Mouse (Mus musculus) forebrain, postnatal 0 days (tissue): ENCODE measurements around the gene Kif17. TPM values are rescaled to one million over a fixed set of nuclear protein-coding genes. Genes with fewer than 3 reads are reported as not detected.

ENCODE experiments used
- ATAC-seq: fragments of 200-750 bp; cut with Nextera tagmentation; 2 replicates; pipeline ENCODE4 v1.8.0; 2017; ENCODE audit warnings: mild to moderate bottlenecking, moderate library complexity
- DNase-seq: peaks from one replicate; pipeline ENCODE4 v3.0.0-alpha.2; 2015
- H3K27ac ChIP-seq: fragments of 300-500 bp; sonication (generic); 2 replicates; pipeline ENCODE4 v1.5.1; 2014; ENCODE audit warnings: low read depth, mild to moderate bottlenecking, antibody characterized with exemption, low read length, moderate library complexity, mixed read lengths
- H3K27me3 ChIP-seq: fragments of 300-500 bp; sonication (generic); 2 replicates; pipeline ENCODE4 v1.6.1; 2014; ENCODE audit warnings: mild to moderate bottlenecking, low read length, mixed read lengths; ENCODE audit not compliant: insufficient read depth
- H3K36me3 ChIP-seq: fragments of 300-500 bp; sonication (generic); 2 replicates; pipeline ENCODE4 v1.6.1; 2014; ENCODE audit warnings: mild to moderate bottlenecking, moderate library complexity; ENCODE audit not compliant: insufficient read depth
- H3K4me1 ChIP-seq: fragments of 300-500 bp; sonication (generic); 2 replicates; pipeline ENCODE4 v1.6.1; 2014; ENCODE audit warnings: antibody characterized with exemption; ENCODE audit not compliant: insufficient read depth
- H3K4me2 ChIP-seq: fragments of 300-500 bp; sonication (generic); 2 replicates; pipeline ENCODE4 v1.6.1; 2014; ENCODE audit warnings: low read depth, mild to moderate bottlenecking, moderate library complexity
- H3K4me3 ChIP-seq: fragments of 300-500 bp; sonication (generic); 2 replicates; pipeline ENCODE4 v1.5.1; 2014; ENCODE audit warnings: low read depth, low read length, mixed read lengths
- H3K9ac ChIP-seq: fragments of 300-500 bp; sonication (generic); 2 replicates; pipeline ENCODE4 v1.6.1; 2014; ENCODE audit warnings: mild to moderate bottlenecking
- H3K9me3 ChIP-seq: fragments of 300-500 bp; sonication (generic); 2 replicates; pipeline ENCODE4 v1.6.1; 2016; ENCODE audit warnings: low read length
- CTCF ChIP-seq: sonication (generic); IDR thresholded peaks from 2 replicates; pipeline ENCODE4 v1.5.1; 2016; ENCODE audit warnings: antibody characterized with exemption, control low read depth, low read depth
- WGBS: fragments of 180-500 bp; shearing (Covaris S2); extraction: QIAGEN DNeasy Blood & Tissue Kit; methylation state at CpG from one replicate; pipeline ENCODE4 v1.1.7; 2014; 5-methylcytosine and 5-hydroxymethylcytosine counted together
- polyA plus RNA-seq: library from polyadenylated mRNA; unstranded; fragments of >200 nt; fragmentation: Nextera tagmentation; extraction: Ambion mirVana; gene quantifications from 2 replicates; pipeline ENCODE4 v1.2.1, GENCODE M21; 2015
- total RNA-seq: library from RNA; depleted of rRNA; stranded (reverse); fragments of >200 nt; gene quantifications from 2 replicates; pipeline ENCODE4 v1.2.3, GENCODE M21; 2014

Kif17 gene
- total and polyA plus RNA-seq, 2 experiments from 2014 or later = 4.0 to 4.2 TPM

- peaks cover 80% of the 10 kb centered on the region for H3K36me3 ChIP-seq
- no peaks in the 10 kb centered on the region for H3K9me3 ChIP-seq
- no peaks in the 10 kb centered on the region for H3K4me1 ChIP-seq
- H3K27me3 ChIP-seq = no peaks in the 10 kb centered on the region
- 90% methylated on average over 11 of the region's 11 CpGs for WGBS
- no peak overlapping the region for H3K9ac ChIP-seq
- H3K4me3 ChIP-seq = no peak overlapping the region
- no peak for ATAC-seq
- DNase-seq = no peak
- H3K27ac ChIP-seq = no peak overlapping the region
- no peak for TF ChIP-seq CTCF
- no peak overlapping the region for H3K4me2 ChIP-seq
Measured at GRCm38 (mm10) chr4:138313021-138313420, 62.8 kb downstream of the Kif17 start.

DNA sequence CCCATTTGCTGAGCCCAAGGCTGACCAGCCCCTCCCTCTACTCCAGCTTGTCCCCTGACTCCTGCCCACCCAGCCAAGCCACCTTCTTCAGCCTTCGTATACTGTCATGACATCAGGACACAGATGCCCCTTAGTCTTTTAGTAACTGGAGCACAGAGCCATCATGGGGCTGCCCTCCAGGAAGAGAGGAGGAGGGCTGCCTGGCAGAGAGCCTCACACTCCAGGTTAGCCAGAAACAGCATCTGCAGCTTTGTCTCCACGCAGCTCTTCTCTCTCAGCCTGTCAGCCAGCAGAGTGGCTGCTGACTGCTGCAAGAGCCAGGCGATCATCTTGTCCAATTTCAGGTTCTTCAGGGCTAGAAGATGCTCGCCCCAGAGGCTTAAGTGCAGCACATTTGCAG is 63.6 kb downstream of the Kif17 start:
- peaks cover 78% of the 10 kb centered on the region for H3K36me3 ChIP-seq
- WGBS = 88% methylated on average over 4 of the region's 4 CpGs
- TF ChIP-seq CTCF = no peak

DNA sequence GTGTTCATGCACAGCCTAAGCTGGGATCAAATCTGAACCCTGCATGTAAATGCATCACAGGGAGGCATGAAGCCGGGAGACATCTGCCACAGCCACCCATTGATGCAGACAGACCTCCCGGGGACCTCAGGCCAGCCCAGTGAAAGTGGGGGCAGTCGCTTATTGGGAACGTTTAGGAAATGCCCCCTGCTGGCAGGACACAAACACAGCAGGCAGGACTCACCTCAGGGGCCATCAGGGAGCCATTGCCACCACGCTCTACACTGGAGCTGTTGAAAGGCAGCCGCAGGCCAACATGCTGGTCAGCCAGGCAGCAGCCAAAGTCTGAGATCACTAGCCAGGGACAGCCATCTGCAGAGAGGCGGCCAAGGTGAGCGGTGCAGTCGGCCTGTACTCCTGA is 65.5 kb downstream of the Kif17 start:
- no peak for ATAC-seq
- TF ChIP-seq CTCF = peak; percentile 61
- no peaks in the 10 kb centered on the region for H3K4me1 ChIP-seq
- H3K9ac ChIP-seq = no peak overlapping the region
- H3K4me3 ChIP-seq = no peak overlapping the region
- no peak for DNase-seq
- no peaks in the 10 kb centered on the region for H3K9me3 ChIP-seq
- no peak overlapping the region for H3K4me2 ChIP-seq
- WGBS = 71% methylated on average over 9 of the region's 9 CpGs
- H3K36me3 ChIP-seq = peaks cover 63% of the 10 kb centered on the region
- no peak overlapping the region for H3K27ac ChIP-seq
- no peaks in the 10 kb centered on the region for H3K27me3 ChIP-seq

More for the DNA sequence above, 63.6 kb downstream of the Kif17 start:
- no peak for ATAC-seq
- Histone ChIP-seq H3K27ac (no peak overlapping the region), H3K9me3 (no peaks in the 10 kb centered on the region), H3K4me2 (no peak overlapping the region), H3K9ac (no peak overlapping the region), H3K4me1 (no peaks in the 10 kb centered on the region), H3K27me3 (no peaks in the 10 kb centered on the region), H3K4me3 (no peak overlapping the region)
- no peak for DNase-seq

- Histone ChIP-seq H3K9ac (no peak overlapping the region), H3K4me3 (no peak overlapping the region), H3K36me3 (peaks cover 58% of the 10 kb centered on the region), H3K9me3 (no peaks in the 10 kb centered on the region), H3K4me1 (no peaks in the 10 kb centered on the region), H3K4me2 (no peak overlapping the region), H3K27me3 (no peaks in the 10 kb centered on the region), H3K27ac (no peak overlapping the region)
- DNase-seq = no peak
- peak; percentile 21; the same call in 1 of the 2 replicates for TF ChIP-seq CTCF
- 86% methylated on average over 6 of the region's 6 CpGs for WGBS
- ATAC-seq = no peak
Measured at GRCm38 (mm10) chr4:138316369-138316768, 66.1 kb downstream of the Kif17 start.

- 51% methylated on average over 6 of the region's 6 CpGs for WGBS
- H3K4me2 ChIP-seq = no peak overlapping the region
Measured at GRCm38 (mm10) chr4:138318509-138319266, 68.5 kb downstream of the Kif17 start.

DNA sequence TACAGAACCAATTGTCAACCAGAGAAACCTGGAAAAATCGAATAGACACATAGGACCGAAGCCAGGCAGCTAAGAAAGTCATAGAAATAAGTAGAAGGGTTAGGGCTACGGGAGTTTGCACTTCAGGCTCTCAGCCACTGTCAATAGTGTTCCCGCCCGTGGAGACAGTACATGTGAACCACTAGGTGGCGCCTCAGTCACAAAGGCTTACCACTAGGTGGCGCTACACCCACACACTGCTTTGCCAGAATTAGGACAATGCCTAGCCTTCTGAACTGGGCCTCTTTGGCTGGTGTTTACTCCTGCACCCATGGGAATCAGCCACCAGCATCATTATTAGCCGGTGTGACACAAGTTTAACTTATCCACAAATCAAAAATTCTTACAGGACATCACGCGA is 69.3 kb downstream of the Kif17 start:
- H3K9ac ChIP-seq = no peak overlapping the region
- DNase-seq (peak; percentile 91), ATAC-seq (peak; percentile 57)
- no peaks in the 10 kb centered on the region for H3K27me3 ChIP-seq
- H3K9me3 ChIP-seq = no peaks in the 10 kb centered on the region
- H3K27ac ChIP-seq = no peak overlapping the region
- H3K4me3 ChIP-seq = no peak overlapping the region
- WGBS = 35% methylated on average over 10 of the region's 10 CpGs
- H3K4me2 ChIP-seq = no peak overlapping the region
- H3K4me1 ChIP-seq = 0 out of 2 replicates have a peak, but pooled peaks cover 12% of the 10 kb centered on the region
- TF ChIP-seq CTCF = peak; percentile 100
- H3K36me3 ChIP-seq = peaks cover 27% of the 10 kb centered on the region

More at GRCm38 (mm10) chr4:138318509-138319266, 68.5 kb downstream of the Kif17 start:
- ATAC-seq (peak; percentile 63), DNase-seq (peak; percentile 74)
- no peak overlapping the region for H3K4me3 ChIP-seq
- H3K9me3 ChIP-seq = no peaks in the 10 kb centered on the region
- no peak overlapping the region for H3K9ac ChIP-seq
- no peak overlapping the region for H3K27ac ChIP-seq
- H3K27me3 ChIP-seq = no peaks in the 10 kb centered on the region
- H3K36me3 ChIP-seq = peaks cover 35% of the 10 kb centered on the region
- H3K4me1 ChIP-seq = 0 out of 2 replicates have a peak, but pooled peaks cover 7% of the 10 kb centered on the region
- TF ChIP-seq CTCF = peak; percentile 88

- ATAC-seq (no peak), DNase-seq (no peak)
- Histone ChIP-seq H3K4me2 (no peak overlapping the region), H3K4me1 (0 out of 2 replicates have a peak, but pooled peaks cover 12% of the 10 kb centered on the region), H3K27me3 (no peaks in the 10 kb centered on the region), H3K27ac (no peak overlapping the region), H3K9me3 (no peaks in the 10 kb centered on the region), H3K36me3 (peaks cover 17% of the 10 kb centered on the region; the same call in 1 of the 2 replicates), H3K4me3 (no peak overlapping the region), H3K9ac (no peak overlapping the region)
- no peak for TF ChIP-seq CTCF
- WGBS = 78% methylated on average over 11 of the region's 11 CpGs
Measured at GRCm38 (mm10) chr4:138320711-138321110, 70.5 kb downstream of the Kif17 start.
